Mouse (Mus musculus) brain, embryonic 14.5 days (tissue): ENCODE data around the gene Cnpy2. TPM values are rescaled to one million over a fixed set of nuclear protein-coding genes. Genes with fewer than 3 reads are reported as not detected.

Experiments used
- DNase-seq: peaks from one replicate; pipeline ENCODE4 v3.0.0-alpha.2; 2011; ENCODE audit warnings: low read depth
- CTCF ChIP-seq: fragments of 200-500 bp; IDR thresholded peaks from 2 replicates; pipeline ENCODE4 v1.5.1; 2012; ENCODE audit warnings: inconsistent platforms, mild to moderate bottlenecking, moderate library complexity, borderline replicate concordance; ENCODE audit not compliant: insufficient read depth, insufficient read length; ENCODE audit errors: extremely low read depth
- POLR2A ChIP-seq: fragments of 200-500 bp; IDR thresholded peaks from 2 replicates; pipeline ENCODE4 v1.6.1; 2012; ENCODE audit warnings: mild to moderate bottlenecking, inconsistent platforms, borderline replicate concordance; ENCODE audit not compliant: poor library complexity, insufficient read depth, insufficient read length, severe bottlenecking; ENCODE audit errors: extremely low read depth
- polyA plus RNA-seq: library from polyadenylated mRNA; depleted of rRNA; stranded (reverse); fragments of >200 nt; gene quantifications from 2 replicates; pipeline ENCODE4 v1.2.3, GENCODE M21; 2012; rRNA removed

Gene Cnpy2
- polyA plus RNA-seq, 1 experiment = 84.5 TPM

DNA sequence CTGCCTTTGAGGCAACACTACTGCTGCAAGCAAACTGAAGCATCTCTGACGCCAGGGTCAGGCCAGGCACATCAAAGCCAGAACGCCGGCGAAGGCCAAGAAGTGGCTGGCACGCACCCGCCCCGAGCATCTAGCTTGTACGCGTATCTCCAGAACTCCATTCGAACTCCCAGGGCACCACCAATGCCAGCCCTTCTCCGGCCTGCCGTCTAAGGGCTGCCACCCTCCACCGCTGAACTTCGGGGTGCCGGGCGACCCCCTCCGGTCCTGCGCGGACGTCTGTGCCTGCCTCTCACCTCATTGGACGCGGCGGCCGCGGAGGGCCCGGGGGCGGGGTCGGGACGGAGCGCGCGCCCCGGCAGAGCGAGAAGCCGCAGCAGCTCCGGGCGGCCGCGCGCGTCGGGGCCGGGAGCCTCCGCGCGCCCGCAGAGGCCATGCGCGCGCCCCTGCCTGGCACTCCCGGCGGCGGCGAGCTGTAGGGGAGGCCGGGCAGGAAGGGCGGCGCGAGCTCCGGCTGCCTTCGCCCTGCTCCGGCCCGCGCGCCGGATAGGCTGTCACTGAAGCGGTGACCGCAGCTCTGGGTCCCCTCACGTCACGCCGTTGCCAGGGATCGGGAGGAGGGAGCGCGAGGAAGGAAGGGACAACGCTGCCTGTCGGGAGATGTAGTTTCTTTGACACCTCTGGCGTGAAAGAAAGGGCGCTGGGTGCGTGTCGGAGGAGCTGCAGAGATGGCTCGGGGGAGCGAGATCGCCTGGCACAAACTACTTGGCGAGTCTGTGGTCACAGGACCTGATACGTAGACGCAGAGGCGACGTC is 46.4 kb downstream of the Cnpy2 start, which contains the start of gene Coq10a:
Gene Coq10a, minus strand, starts transcription at position 596 of the 816 bp plus-strand sequence.
- TF ChIP-seq POLR2A (peak; percentile 77), CTCF (no peak)
- peak; percentile 98 for DNase-seq

DNA sequence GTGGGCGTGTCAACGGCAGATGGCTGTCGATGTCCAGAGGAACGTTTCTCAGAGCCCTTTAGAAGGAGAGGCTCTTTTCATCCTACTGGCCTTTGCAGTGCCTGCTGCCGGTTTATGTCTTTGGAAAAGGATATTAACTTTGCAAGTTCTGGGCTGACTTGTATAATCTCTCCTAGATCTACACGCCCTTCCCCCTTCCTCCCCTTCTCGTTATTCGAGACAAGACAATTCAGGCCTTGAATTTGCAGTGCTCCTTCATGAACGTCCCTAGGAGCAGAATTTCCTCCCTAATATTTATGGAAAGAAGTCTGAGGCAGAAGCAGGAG is 46.9 kb downstream of the Cnpy2 start:
- DNase-seq = no peak

DNA sequence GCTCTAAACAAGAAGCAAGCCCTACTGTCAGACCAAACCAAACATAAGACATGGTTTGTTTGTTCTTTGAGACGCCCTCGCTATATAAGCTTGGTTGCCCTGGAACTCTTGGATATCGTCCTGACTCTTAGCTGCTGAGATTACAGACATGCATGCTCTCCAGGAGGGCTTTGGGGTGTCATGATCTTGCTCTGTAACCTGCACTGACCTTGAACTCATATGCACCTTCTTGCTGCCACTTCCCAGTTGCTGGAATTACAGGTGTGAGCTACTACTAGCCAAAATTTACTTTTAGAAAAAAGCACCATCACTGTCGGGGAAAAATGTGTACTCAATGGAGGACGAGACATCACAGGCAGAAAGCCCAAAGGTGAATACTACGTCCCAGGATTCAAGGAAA is 47.3 kb downstream of the Cnpy2 start:
- no peak for TF ChIP-seq CTCF
- no peak for DNase-seq

More for the DNA sequence above, 46.9 kb downstream of the Cnpy2 start:
- peak; percentile 20; the same call in 1 of the 2 replicates for TF ChIP-seq POLR2A
- TF ChIP-seq CTCF = no peak

DNA sequence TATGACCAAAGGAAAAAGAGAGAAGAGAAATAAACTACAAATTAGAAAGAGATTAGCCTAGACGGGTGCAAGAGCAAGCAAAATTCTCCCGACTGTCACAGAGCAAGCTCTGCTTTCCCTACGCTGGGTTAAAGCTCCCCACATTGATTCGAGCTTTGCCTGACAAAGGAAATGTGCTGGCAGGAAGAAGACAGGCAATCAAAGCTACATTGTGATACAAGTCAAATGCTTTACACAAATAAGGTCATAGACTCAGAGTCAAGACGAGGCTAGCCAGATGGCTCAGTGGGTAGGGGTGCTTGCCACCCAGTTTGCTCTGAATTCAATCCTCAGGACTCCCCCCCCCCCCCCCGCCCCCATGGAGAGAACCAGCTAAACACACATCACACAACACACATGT is 47.8 kb downstream of the Cnpy2 start:
- TF ChIP-seq CTCF = no peak
- no peak for TF ChIP-seq POLR2A
- no peak for DNase-seq

DNA sequence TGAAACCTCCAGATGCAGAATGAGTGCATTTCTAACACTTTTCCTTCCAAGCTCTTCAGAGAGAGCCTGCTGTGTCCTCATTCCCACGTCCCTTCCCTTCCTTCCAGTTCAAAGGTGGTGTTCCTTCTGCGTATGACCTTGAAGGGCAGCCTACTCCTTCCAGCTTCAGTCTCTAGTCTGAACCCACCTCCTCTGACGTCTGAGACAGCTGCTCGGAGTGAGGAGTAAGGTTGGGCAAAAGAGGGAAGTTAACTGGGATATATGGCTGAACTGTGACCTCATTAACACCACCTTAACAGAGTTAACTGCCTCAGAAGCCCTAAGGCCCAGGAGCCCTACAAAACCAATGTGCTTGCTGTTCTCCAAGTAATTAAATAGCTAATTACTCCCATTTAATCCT is 48.3 kb downstream of the Cnpy2 start:
- no peak for DNase-seq
- no peak for TF ChIP-seq CTCF
- no peak for TF ChIP-seq POLR2A

DNA sequence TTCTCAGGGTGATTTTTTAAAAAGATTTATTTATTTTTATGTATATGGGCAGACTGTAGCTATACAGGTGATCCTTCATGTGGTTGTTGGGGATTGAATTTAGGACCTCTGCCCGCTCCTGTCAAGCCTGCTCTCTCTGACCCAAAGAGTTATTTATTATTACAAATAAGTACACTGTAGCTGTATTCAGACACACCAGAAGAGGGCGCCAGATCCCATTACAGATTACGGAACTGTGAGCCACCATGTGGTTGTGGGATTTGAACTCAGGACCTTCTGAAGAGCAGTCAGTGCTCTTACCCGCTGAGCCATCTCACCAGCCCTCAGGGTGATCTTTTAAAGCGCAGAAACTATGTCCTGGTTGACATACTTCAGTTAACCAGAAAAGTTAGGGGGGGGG is 49.9 kb downstream of the Cnpy2 start:
- DNase-seq = no peak
- TF ChIP-seq POLR2A = no peak
- no peak for TF ChIP-seq CTCF

DNA sequence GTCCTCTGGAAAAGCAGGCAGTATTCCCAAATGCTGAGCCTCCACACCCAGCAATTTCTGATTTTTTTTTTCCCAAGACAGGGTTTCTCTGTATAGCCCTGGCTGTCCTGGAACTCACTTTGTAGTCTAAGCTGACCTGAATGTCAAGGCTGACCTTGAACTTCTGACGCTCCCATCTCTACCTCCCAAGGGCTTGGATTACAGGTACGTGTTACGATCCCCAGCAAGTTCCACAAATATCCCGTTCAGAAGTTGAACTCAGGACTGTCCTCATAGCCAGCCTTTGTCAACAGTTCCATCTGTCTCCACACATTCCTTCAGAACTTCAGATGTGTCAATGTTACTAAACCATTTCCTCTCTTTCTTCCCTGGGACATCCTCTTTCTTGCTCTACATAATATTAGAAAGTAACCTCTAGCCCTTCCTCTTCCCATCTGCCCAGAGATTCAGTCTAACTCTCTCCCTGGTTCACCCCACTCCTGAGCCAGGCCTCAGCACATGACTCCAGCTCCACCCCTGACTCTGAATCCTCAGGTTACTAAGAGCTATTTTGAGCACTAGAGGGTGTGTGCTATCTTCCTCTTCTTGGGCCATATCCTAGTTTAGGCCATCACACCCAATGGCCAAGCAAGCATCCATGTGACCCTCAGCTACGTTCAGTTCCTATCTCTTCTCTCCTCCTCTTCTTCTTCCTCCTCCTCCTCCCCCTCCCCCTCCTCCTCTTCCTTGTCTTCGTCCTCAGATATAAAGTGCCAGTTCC is 50.9 kb downstream of the Cnpy2 start:
- no peak for DNase-seq
- TF ChIP-seq CTCF = no peak
- TF ChIP-seq POLR2A = no peak

DNA sequence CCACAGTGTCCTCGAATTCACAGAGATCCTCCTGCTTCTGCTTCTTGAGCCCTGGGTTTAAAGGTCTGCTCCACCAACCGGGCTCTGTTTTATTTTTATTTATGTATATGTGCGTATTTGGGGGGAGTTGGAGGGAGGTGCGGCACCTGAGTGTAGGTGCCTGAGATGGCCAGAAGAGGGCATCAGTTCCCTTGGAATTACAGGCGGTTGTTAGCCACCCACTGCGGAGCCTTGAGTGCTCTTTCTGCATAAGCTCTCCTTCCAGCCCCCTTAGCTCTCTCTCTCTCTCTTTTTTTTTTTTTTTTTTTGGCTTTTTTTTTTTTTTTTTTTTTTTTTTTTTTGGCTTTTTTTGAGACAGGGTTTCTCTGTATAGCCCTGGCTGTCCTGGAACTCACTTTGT is 52.1 kb downstream of the Cnpy2 start:
- DNase-seq = no peak
- TF ChIP-seq POLR2A (no peak), CTCF (peak; percentile 29; the same call in 1 of the 2 replicates)

DNA sequence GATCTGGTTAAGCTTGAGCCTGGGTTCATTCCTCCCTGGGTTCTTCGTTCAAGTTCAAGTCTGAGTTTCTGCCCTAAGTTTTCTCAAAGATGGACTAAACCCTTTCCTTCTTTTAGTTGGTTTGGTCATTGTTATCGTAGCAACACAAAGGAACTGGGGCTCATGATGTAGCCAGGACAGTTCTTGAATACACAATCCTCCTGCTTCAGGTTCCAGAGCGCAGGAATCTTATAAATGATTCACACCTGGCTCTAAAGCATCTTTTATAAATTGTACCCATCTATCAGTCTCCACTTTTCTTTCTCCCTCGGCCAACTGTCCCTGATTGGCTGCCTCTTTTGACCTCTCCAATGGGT is 53.8 kb downstream of the Cnpy2 start:
- no peak for DNase-seq
- no peak for TF ChIP-seq CTCF
- no peak for TF ChIP-seq POLR2A

DNA sequence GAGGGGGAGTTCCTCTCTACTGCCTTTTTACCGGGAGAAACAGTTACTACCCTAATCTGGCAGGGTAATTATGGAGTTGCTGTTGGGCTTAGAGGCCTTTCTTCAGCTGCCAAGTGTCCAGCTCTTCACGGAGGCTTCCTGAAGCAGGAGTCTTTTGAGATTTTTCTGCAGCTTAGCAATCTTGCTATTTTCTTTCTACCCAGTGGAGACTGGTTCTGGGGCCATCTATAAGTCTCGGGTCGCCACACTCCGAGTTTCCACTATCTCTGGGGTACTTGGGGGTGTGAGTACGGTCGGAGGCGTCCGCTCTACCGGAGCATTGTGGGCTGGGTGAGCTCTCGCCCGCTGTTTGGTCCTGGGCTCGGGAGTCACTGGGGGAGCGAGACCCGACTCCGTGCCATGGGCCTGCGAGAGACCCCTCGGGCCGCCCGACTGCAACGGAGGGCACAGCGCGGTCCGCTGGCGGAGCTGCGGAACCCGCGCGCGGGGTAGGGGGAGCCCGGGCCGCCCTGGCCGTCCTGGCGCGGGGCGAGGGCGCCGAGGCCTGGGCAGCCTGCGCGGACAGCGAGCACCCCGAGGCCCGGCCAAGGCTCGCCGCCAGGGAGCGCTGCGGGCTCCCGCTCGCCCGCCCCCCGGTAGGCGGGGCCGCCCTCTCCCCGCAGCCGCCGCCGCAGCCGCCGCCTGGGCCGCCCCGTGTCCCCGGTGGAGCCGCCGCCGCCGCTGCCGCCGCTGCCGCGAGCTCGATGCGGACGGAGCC is 54.4 kb downstream of the Cnpy2 start, which contains the start of gene Ankrd52:
Gene Ankrd52, plus strand, starts transcription at position 661 of the 757 bp plus-strand sequence.
- TF ChIP-seq POLR2A (peak; percentile 80), CTCF (peak; percentile 60)
- peak; percentile 87 for DNase-seq

Other genes with a start within 250 kb of the Cnpy2 start
- 1,616 and 2,161 TPM in 2 replicates for gene Atp5b, start 239.2 kb upstream of the Cnpy2 start, polyA plus RNA-seq
- 32.2 and 33.1 TPM in 2 replicates for gene Baz2a, start 230.9 kb upstream of the Cnpy2 start, polyA plus RNA-seq
- gene Rbms2, start 142.2 kb upstream of the Cnpy2 start, polyA plus RNA-seq = 23.6 and 26.7 TPM in 2 replicates
- 2.4 and 4.4 TPM in 2 replicates for gene Gls2, start 128.0 kb upstream of the Cnpy2 start, polyA plus RNA-seq
- 12.6 and 15.2 TPM in 2 replicates for gene Spryd4, start 110.7 kb upstream of the Cnpy2 start, polyA plus RNA-seq
- 0.36 and 0.39 TPM in 2 replicates for gene Mip, start 96.6 kb upstream of the Cnpy2 start, polyA plus RNA-seq
- 12.9 and 14.0 TPM in 2 replicates for gene Timeless, start 90.4 kb upstream of the Cnpy2 start, polyA plus RNA-seq
- 0.20 and 0.23 TPM in 2 replicates for gene Apon, start 68.4 kb upstream of the Cnpy2 start, polyA plus RNA-seq
- gene Apof, start 53.8 kb upstream of the Cnpy2 start, polyA plus RNA-seq = not detected in 2 replicates
- 26.4 and 27.7 TPM in 2 replicates for gene Stat2, start 51.9 kb upstream of the Cnpy2 start, polyA plus RNA-seq
- gene Il23a, start 23.7 kb upstream of the Cnpy2 start, polyA plus RNA-seq = 0.11 and 0.20 TPM in 2 replicates
- 38.4 and 47.4 TPM in 2 replicates for gene Pan2, start 19.1 kb upstream of the Cnpy2 start, polyA plus RNA-seq
- gene Cs, start 15.3 kb downstream of the Cnpy2 start, polyA plus RNA-seq = 185 and 203 TPM in 2 replicates
- 69.0 and 90.1 TPM in 2 replicates for gene Coq10a, start 46.5 kb downstream of the Cnpy2 start, polyA plus RNA-seq
- 43.1 and 55.1 TPM in 2 replicates for gene Ankrd52, start 54.7 kb downstream of the Cnpy2 start, polyA plus RNA-seq
- gene Slc39a5, start 78.8 kb downstream of the Cnpy2 start, polyA plus RNA-seq = 0.04 and 0.35 TPM in 2 replicates
- gene Nabp2, start 89.0 kb downstream of the Cnpy2 start, polyA plus RNA-seq = 96.8 and 102 TPM in 2 replicates
- 73.9 and 76.9 TPM in 2 replicates for gene Rnf41, start 89.2 kb downstream of the Cnpy2 start, polyA plus RNA-seq
- 377 and 390 TPM in 2 replicates for gene Smarcc2, start 136.8 kb downstream of the Cnpy2 start, polyA plus RNA-seq
- gene Myl6, start 171.7 kb downstream of the Cnpy2 start, polyA plus RNA-seq = 1,007 and 1,045 TPM in 2 replicates
- gene Myl6b, start 176.2 kb downstream of the Cnpy2 start, polyA plus RNA-seq = 31.6 and 36.4 TPM in 2 replicates
- gene Esyt1, start 203.4 kb downstream of the Cnpy2 start, polyA plus RNA-seq = 15.4 and 20.1 TPM in 2 replicates
- 19.3 and 23.1 TPM in 2 replicates for gene Zc3h10, start 225.3 kb downstream of the Cnpy2 start, polyA plus RNA-seq
- 2,223 TPM in 2 replicates for gene Rpl41, start 226.8 kb downstream of the Cnpy2 start, polyA plus RNA-seq
- gene Pa2g4, start 243.5 kb downstream of the Cnpy2 start, polyA plus RNA-seq = 117 and 123 TPM in 2 replicates